In genomic region chr6:86322991-86323390, GRCm38 (mm10) we compare ENCODE assay signal across 22 mouse cellular contexts.
"Had no signal": no experiment of that assay in that cellular context is flagged by ENCODE, and none has a peak within 500 bp of the region (broad histone marks: within the 10 kb centered on the region; RNA-seq: fewer than 3 reads in every experiment).

No protein-coding gene starts in this region.

- H3K4me2 ChIP-seq: kidney, embryonic 15.5 days; limb, embryonic 12.5 days; limb, embryonic 15.5 days; liver, embryonic 11.5 days; lung, embryonic 14.5 days; midbrain, embryonic 12.5 days; midbrain, embryonic 15.5 days; neural tube, embryonic 12.5 days; neural tube, embryonic 15.5 days had no signal

- H3K4me3 ChIP-seq: kidney, embryonic 15.5 days; limb, embryonic 12.5 days; limb, embryonic 15.5 days; midbrain, embryonic 12.5 days; midbrain, embryonic 15.5 days; neural tube, embryonic 12.5 days; neural tube, embryonic 15.5 days had no signal

- H3K27ac ChIP-seq: kidney, embryonic 15.5 days; limb, embryonic 12.5 days; limb, embryonic 15.5 days; liver, embryonic 14.5 days; macrophage; midbrain, embryonic 12.5 days; midbrain, embryonic 15.5 days; neural tube, embryonic 12.5 days; neural tube, embryonic 15.5 days; stomach, postnatal 0 days had no signal

- DNase-seq: kidney, postnatal 10 days; kidney, postnatal 4 days; left cerebral cortex, postnatal 4 days; liver, postnatal 0 days; lung, embryonic 14.5 days; right cerebral cortex, adult 18-20 months; right cerebral cortex, postnatal 14 days; right cerebral cortex, postnatal 4 days; thymus, adult 2 months; thymus, postnatal 14 days had no signal

- H3K27me3 ChIP-seq: kidney, embryonic 15.5 days; limb, embryonic 12.5 days; limb, embryonic 15.5 days; midbrain, embryonic 12.5 days; midbrain, embryonic 15.5 days; neural tube, embryonic 12.5 days; neural tube, embryonic 15.5 days had no signal

- ATAC-seq: liver, postnatal 0 days; lung, postnatal 0 days; midbrain, embryonic 15.5 days had no signal

- H3K9ac ChIP-seq: kidney, embryonic 15.5 days; limb, embryonic 12.5 days; limb, embryonic 15.5 days; liver, embryonic 14.5 days; liver, postnatal 0 days; lung, embryonic 14.5 days; midbrain, embryonic 12.5 days; midbrain, embryonic 15.5 days; neural tube, embryonic 12.5 days; neural tube, embryonic 15.5 days had no signal

- H3K36me3 ChIP-seq: kidney, embryonic 15.5 days; limb, embryonic 12.5 days; limb, embryonic 15.5 days; midbrain, embryonic 12.5 days; midbrain, embryonic 15.5 days; neural tube, embryonic 12.5 days; neural tube, embryonic 15.5 days had no signal

- H3K4me1 ChIP-seq: kidney, embryonic 15.5 days; limb, embryonic 12.5 days; midbrain, embryonic 12.5 days; midbrain, embryonic 15.5 days; neural tube, embryonic 12.5 days; neural tube, embryonic 15.5 days had no signal

- H3K9me3 ChIP-seq: kidney, embryonic 15.5 days; limb, embryonic 12.5 days; limb, embryonic 15.5 days; midbrain, embryonic 12.5 days; midbrain, embryonic 15.5 days; neural tube, embryonic 15.5 days had no signal
